Mouse (Mus musculus): Measurements from ENCODE around the gene Lman1l.

DNA sequence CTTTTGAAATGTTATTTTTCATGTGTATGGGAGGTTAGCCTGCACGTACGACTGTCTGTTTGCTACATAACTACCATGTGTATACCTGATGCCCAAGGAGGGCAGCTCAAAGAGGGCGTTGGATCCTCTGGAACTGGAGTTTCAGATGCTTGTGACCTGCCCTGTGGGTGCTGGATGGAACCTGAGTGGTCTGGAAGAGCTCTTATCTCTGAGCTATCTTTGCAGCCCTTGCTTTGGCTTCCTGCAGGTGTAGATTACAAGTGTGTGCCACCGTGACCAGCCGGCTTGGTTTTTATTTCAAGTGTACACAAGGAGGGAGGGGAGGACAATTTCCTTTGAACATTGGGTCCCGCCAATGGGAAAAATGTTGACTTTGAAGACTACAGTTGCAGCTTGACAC is 39.9 kb upstream of the Lman1l start:
- TF ChIP-seq GATA1 (IDR thresholded peaks at IDR 0.05; ENCODE audit: borderline replicate concordance, low read length) (no peak), FLI1 (IDR thresholded peaks at IDR 0.05; ENCODE audit: low read length) (no peak)
